Mouse (Mus musculus) right cerebral cortex, postnatal 25 days (tissue): ENCODE measurements around the gene Olfr816.
"Not testable (repeated sequence)": the region's sequence is repeated elsewhere in the genome, so short reads cannot be mapped to it uniquely, and the experiment has no call there.

ENCODE experiments used
- DNase-seq: peaks from one replicate; pipeline ENCODE4 v3.0.0; 2022

Olfr816 gene

GRCm38 (mm10) chr10:129915497-129915896, at the start of gene Olfr816:
TSS of gene Olfr816 (minus strand) at chr10:129915597.
- no peak for DNase-seq

GRCm38 (mm10) chr10:129949000-129949399, 33.6 kb upstream of the Olfr816 start, which contains the start of gene Olfr818:
TSS of gene Olfr818 (minus strand) at chr10:129949100.
- DNase-seq, result no peak

- DNase-seq, result not testable (repeated sequence)
Measured at GRCm38 (mm10) chr10:129905767-129906166, 9.6 kb downstream of the Olfr816 start, which contains the start of gene Olfr815. TSS of gene Olfr815 (minus strand) at chr10:129905867.

GRCm38 (mm10) chr10:129885934-129886333, 29.5 kb downstream of the Olfr816 start:
- DNase-seq, result no peak

GRCm38 (mm10) chr10:129885496-129885895, 29.9 kb downstream of the Olfr816 start:
- not testable (repeated sequence) for DNase-seq

- not testable (repeated sequence) for DNase-seq
Measured at GRCm38 (mm10) chr10:129879751-129880150, 35.6 kb downstream of the Olfr816 start, which contains the start of gene Olfr814. TSS of gene Olfr814 (minus strand) at chr10:129879851.
